Mouse (Mus musculus) limb, embryonic 12.5 days (tissue): ENCODE results near the gene Zc3hav1. TPM values are rescaled to one million over a fixed set of nuclear protein-coding genes. Genes with fewer than 3 reads are reported as not detected.

Experiments used
- ATAC-seq: fragments of 200-750 bp; cut with Nextera tagmentation; 2 replicates; pipeline ENCODE4 v1.8.0; 2017; ENCODE audit warnings: low read depth, moderate TSS enrichment; ENCODE audit not compliant: insufficient number of reproducible peaks, insufficient read depth, low FRiP score, low TSS enrichment
- H3K27ac ChIP-seq: fragments of 300-500 bp; sonication (generic); 2 replicates; pipeline ENCODE4 v1.5.1; 2016; ENCODE audit warnings: mild to moderate bottlenecking, moderate library complexity
- H3K27me3 ChIP-seq: fragments of 300-500 bp; sonication (generic); 2 replicates; pipeline ENCODE4 v1.6.1; 2016; ENCODE audit warnings: mild to moderate bottlenecking, moderate library complexity
- H3K36me3 ChIP-seq: fragments of 300-500 bp; sonication (generic); 2 replicates; pipeline ENCODE4 v1.6.1; 2016; ENCODE audit warnings: mild to moderate bottlenecking, moderate library complexity
- H3K4me1 ChIP-seq: fragments of 300-500 bp; sonication (generic); replicated peaks from 2 replicates; pipeline ENCODE4 v1.6.1; 2016
- H3K4me2 ChIP-seq: fragments of 300-500 bp; sonication (generic); 2 replicates; pipeline ENCODE4 v1.6.1; 2016; ENCODE audit warnings: mild to moderate bottlenecking, moderate library complexity
- H3K4me3 ChIP-seq: fragments of 300-500 bp; sonication (generic); replicated peaks from 2 replicates; pipeline ENCODE4 v1.5.1; 2016; ENCODE audit warnings: mild to moderate bottlenecking
- H3K9ac ChIP-seq: fragments of 300-500 bp; sonication (generic); replicated peaks from 2 replicates; pipeline ENCODE4 v1.6.1; 2016; ENCODE audit warnings: mild to moderate bottlenecking, moderate library complexity
- H3K9me3 ChIP-seq: fragments of 300-500 bp; sonication (generic); 2 replicates; pipeline ENCODE4 v1.6.1; 2016; ENCODE audit warnings: mild to moderate bottlenecking, moderate library complexity
- WGBS: fragments of 180-500 bp; shearing (Covaris S2); methylation state at CpG from one replicate; pipeline ENCODE4 v1.1.7; 2016; 5-methylcytosine and 5-hydroxymethylcytosine counted together
- polyA plus RNA-seq: library from polyadenylated mRNA; unstranded; fragments of >200 nt; fragmentation: Nextera tagmentation; extraction: Ambion mirVana; gene quantifications from 2 replicates; pipeline ENCODE4 v1.2.1, GENCODE M21; 2016

The Zc3hav1 gene
- polyA plus RNA-seq, 1 experiment from 2014 or later = 2.1 TPM

- ATAC-seq = no peak
- no peaks in the 10 kb centered on the region for H3K36me3 ChIP-seq
- peaks cover 43% of the 10 kb centered on the region for H3K27me3 ChIP-seq
- WGBS = 77% methylated on average over 9 of the region's 9 CpGs
- H3K9ac ChIP-seq = no peak overlapping the region
- H3K4me3 ChIP-seq = no peak overlapping the region
- no peak overlapping the region for H3K27ac ChIP-seq
- H3K4me1 ChIP-seq = 0 out of 2 replicates have a peak, but pooled peaks cover 9% of the 10 kb centered on the region
- H3K9me3 ChIP-seq = no peaks in the 10 kb centered on the region
- H3K4me2 ChIP-seq = no peak overlapping the region
Measured at GRCm38 (mm10) chr6:38349806-38350205, 4.6 kb downstream of the Zc3hav1 start.

GRCm38 (mm10) chr6:38348811-38349453 lies 5.5 kb downstream of the Zc3hav1 start:
- 0 out of 2 replicates have a peak, but pooled peaks cover 5% of the 10 kb centered on the region for H3K4me1 ChIP-seq

GRCm38 (mm10) chr6:38347875-38348274 lies 6.5 kb downstream of the Zc3hav1 start:
- Histone ChIP-seq H3K9ac (no peak overlapping the region), H3K4me1 (no peaks in the 10 kb centered on the region), H3K27ac (no peak overlapping the region), H3K27me3 (peaks cover 23% of the 10 kb centered on the region), H3K9me3 (no peaks in the 10 kb centered on the region), H3K36me3 (no peaks in the 10 kb centered on the region), H3K4me3 (no peak overlapping the region), H3K4me2 (no peak overlapping the region)
- WGBS = 84% methylated on average over 5 of the region's 5 CpGs
- no peak for ATAC-seq

More at GRCm38 (mm10) chr6:38348811-38349453, 5.5 kb downstream of the Zc3hav1 start:
- peaks cover 34% of the 10 kb centered on the region for H3K27me3 ChIP-seq
- no peaks in the 10 kb centered on the region for H3K36me3 ChIP-seq
- H3K4me3 ChIP-seq = no peak overlapping the region
- H3K27ac ChIP-seq = no peak overlapping the region
- ATAC-seq = no peak
- WGBS = 90% methylated on average over 6 of the region's 6 CpGs
- H3K9me3 ChIP-seq = no peaks in the 10 kb centered on the region
- H3K4me2 ChIP-seq = no peak overlapping the region
- H3K9ac ChIP-seq = no peak overlapping the region

GRCm38 (mm10) chr6:38345796-38346195 lies 8.6 kb downstream of the Zc3hav1 start:
- WGBS = 55% methylated on average over 7 of the region's 7 CpGs

GRCm38 (mm10) chr6:38344006-38344670 lies 10.3 kb downstream of the Zc3hav1 start:
- Histone ChIP-seq H3K4me2 (no peak overlapping the region), H3K4me1 (no peaks in the 10 kb centered on the region), H3K9ac (no peak overlapping the region), H3K9me3 (no peaks in the 10 kb centered on the region), H3K36me3 (no peaks in the 10 kb centered on the region), H3K27me3 (no peaks in the 10 kb centered on the region), H3K4me3 (no peak overlapping the region), H3K27ac (no peak overlapping the region)
- WGBS = 80% methylated on average over 7 of the region's 7 CpGs
- no peak for ATAC-seq

More at GRCm38 (mm10) chr6:38345796-38346195, 8.6 kb downstream of the Zc3hav1 start:
- Histone ChIP-seq H3K9ac (no peak overlapping the region), H3K36me3 (no peaks in the 10 kb centered on the region), H3K4me2 (no peak overlapping the region), H3K4me3 (no peak overlapping the region), H3K4me1 (no peaks in the 10 kb centered on the region), H3K9me3 (no peaks in the 10 kb centered on the region), H3K27me3 (peaks cover 6% of the 10 kb centered on the region), H3K27ac (no peak overlapping the region)
- no peak for ATAC-seq

GRCm38 (mm10) chr6:38343581-38343980 lies 10.8 kb downstream of the Zc3hav1 start:
- Histone ChIP-seq H3K4me1 (no peaks in the 10 kb centered on the region), H3K27ac (no peak overlapping the region), H3K4me2 (no peak overlapping the region), H3K4me3 (no peak overlapping the region), H3K36me3 (no peaks in the 10 kb centered on the region), H3K27me3 (no peaks in the 10 kb centered on the region), H3K9me3 (no peaks in the 10 kb centered on the region), H3K9ac (no peak overlapping the region)
- no peak for ATAC-seq
- 70% methylated on average over 3 of the region's 3 CpGs for WGBS

- Histone ChIP-seq H3K27ac (no peak overlapping the region), H3K27me3 (no peaks in the 10 kb centered on the region), H3K4me3 (no peak overlapping the region), H3K9ac (no peak overlapping the region), H3K4me2 (no peak overlapping the region), H3K4me1 (no peaks in the 10 kb centered on the region), H3K36me3 (no peaks in the 10 kb centered on the region), H3K9me3 (no peaks in the 10 kb centered on the region)
- WGBS = 67% methylated on average over 8 of the region's 8 CpGs
- no peak for ATAC-seq
Measured at GRCm38 (mm10) chr6:38342666-38342992, 11.8 kb downstream of the Zc3hav1 start.

GRCm38 (mm10) chr6:38341751-38342665 lies 12.4 kb downstream of the Zc3hav1 start:
- 63% methylated on average over 11 of the region's 11 CpGs for WGBS

GRCm38 (mm10) chr6:38339078-38339477 lies 15.3 kb downstream of the Zc3hav1 start:
- Histone ChIP-seq H3K4me3 (no peak overlapping the region), H3K36me3 (no peaks in the 10 kb centered on the region), H3K4me1 (no peaks in the 10 kb centered on the region), H3K9ac (no peak overlapping the region), H3K27me3 (no peaks in the 10 kb centered on the region), H3K4me2 (no peak overlapping the region), H3K9me3 (no peaks in the 10 kb centered on the region), H3K27ac (no peak overlapping the region)
- no peak for ATAC-seq
- 75% methylated on average over 2 of the region's 2 CpGs for WGBS

More at GRCm38 (mm10) chr6:38341751-38342665, 12.4 kb downstream of the Zc3hav1 start:
- no peak for ATAC-seq
- Histone ChIP-seq H3K27me3 (no peaks in the 10 kb centered on the region), H3K27ac (no peak overlapping the region), H3K9ac (no peak overlapping the region), H3K9me3 (no peaks in the 10 kb centered on the region), H3K4me2 (no peak overlapping the region), H3K4me1 (no peaks in the 10 kb centered on the region), H3K36me3 (no peaks in the 10 kb centered on the region), H3K4me3 (no peak overlapping the region)

- H3K9me3 ChIP-seq = no peaks in the 10 kb centered on the region
Measured at GRCm38 (mm10) chr6:38337951-38338350, 16.5 kb downstream of the Zc3hav1 start.

GRCm38 (mm10) chr6:38337166-38337705 lies 17.2 kb downstream of the Zc3hav1 start:
- no peak overlapping the region for H3K4me3 ChIP-seq
- ATAC-seq = no peak
- no peaks in the 10 kb centered on the region for H3K36me3 ChIP-seq
- no peak overlapping the region for H3K27ac ChIP-seq
- WGBS = 85% methylated on average over 4 of the region's 4 CpGs
- no peaks in the 10 kb centered on the region for H3K4me1 ChIP-seq
- no peak overlapping the region for H3K4me2 ChIP-seq
- no peak overlapping the region for H3K9ac ChIP-seq
- H3K27me3 ChIP-seq = no peaks in the 10 kb centered on the region
- no peaks in the 10 kb centered on the region for H3K9me3 ChIP-seq

More at GRCm38 (mm10) chr6:38337951-38338350, 16.5 kb downstream of the Zc3hav1 start:
- Histone ChIP-seq H3K4me3 (no peak overlapping the region), H3K9ac (no peak overlapping the region), H3K36me3 (no peaks in the 10 kb centered on the region), H3K27ac (no peak overlapping the region), H3K4me2 (no peak overlapping the region), H3K27me3 (no peaks in the 10 kb centered on the region), H3K4me1 (no peaks in the 10 kb centered on the region)
- ATAC-seq = no peak
- WGBS = 81% methylated on average over 6 of the region's 6 CpGs
